Mouse (Mus musculus) heart, embryonic 16.5 days (tissue): Measurements from ENCODE around the gene Erfe. TPM values are rescaled to one million over a fixed set of nuclear protein-coding genes. Genes with fewer than 3 reads are reported as not detected.
A peak's percentile ranks its signal among the peaks of the same experiment; 100 is the strongest.

Experiments
- ATAC-seq: fragments of 200-750 bp; cut with Nextera tagmentation; replicated peaks from 2 replicates; pipeline ENCODE4 v1.8.0; 2017; ENCODE audit warnings: moderate number of reproducible peaks; ENCODE audit not compliant: insufficient read depth, low FRiP score; ENCODE audit errors: extremely low read depth
- H3K27ac ChIP-seq: fragments of 300-500 bp; sonication (generic); 2 replicates; pipeline ENCODE4 v1.5.1; 2014; ENCODE audit warnings: mild to moderate bottlenecking, low read length, control low read depth, moderate library complexity
- H3K27me3 ChIP-seq: fragments of 300-500 bp; sonication (generic); 2 replicates; pipeline ENCODE4 v1.6.1; 2014; ENCODE audit warnings: low read length, mixed read lengths; ENCODE audit not compliant: control insufficient read depth, insufficient read depth
- H3K36me3 ChIP-seq: fragments of 300-500 bp; sonication (generic); 2 replicates; pipeline ENCODE4 v1.6.1; 2014; ENCODE audit not compliant: control insufficient read depth, insufficient read depth
- H3K4me1 ChIP-seq: fragments of 300-500 bp; sonication (generic); 2 replicates; pipeline ENCODE4 v1.6.1; 2014; ENCODE audit warnings: low read length, mixed read lengths; ENCODE audit not compliant: control insufficient read depth, insufficient read depth
- H3K4me2 ChIP-seq: fragments of 300-500 bp; sonication (generic); 2 replicates; pipeline ENCODE4 v1.6.1; 2014; ENCODE audit warnings: low read depth, mild to moderate bottlenecking, control low read depth, low read length
- H3K4me3 ChIP-seq: fragments of 300-500 bp; sonication (generic); 2 replicates; pipeline ENCODE4 v1.5.1; 2014; ENCODE audit warnings: mild to moderate bottlenecking, control low read depth, low read length
- H3K9ac ChIP-seq: fragments of 300-500 bp; sonication (generic); 2 replicates; pipeline ENCODE4 v1.6.1; 2014; ENCODE audit warnings: low read length, control low read depth
- H3K9me3 ChIP-seq: fragments of 300-500 bp; sonication (generic); replicated peaks from 2 replicates; pipeline ENCODE4 v1.6.1; 2016; ENCODE audit warnings: low read length; ENCODE audit not compliant: control insufficient read depth
- WGBS: fragments of 180-500 bp; shearing (Covaris S2); extraction: QIAGEN DNeasy Blood & Tissue Kit; methylation state at CpG from one replicate; pipeline ENCODE4 v1.1.7; 2014; 5-methylcytosine and 5-hydroxymethylcytosine counted together
- polyA plus RNA-seq: library from polyadenylated mRNA; unstranded; fragments of >200 nt; fragmentation: Nextera tagmentation; extraction: Ambion mirVana; gene quantifications from 2 replicates; pipeline ENCODE4 v1.2.1, GENCODE M21; 2015

Gene Erfe
- polyA plus RNA-seq, 1 experiment from 2014 or later = 1.3 TPM

- H3K27ac ChIP-seq = no peak overlapping the region
- peaks cover 12% of the 10 kb centered on the region; the same call in 1 of the 2 replicates for H3K4me1 ChIP-seq
- no peak overlapping the region for H3K9ac ChIP-seq
- peaks cover 41% of the 10 kb centered on the region for H3K27me3 ChIP-seq
- H3K4me3 ChIP-seq = no peak overlapping the region
- no peaks in the 10 kb centered on the region for H3K36me3 ChIP-seq
- H3K4me2 ChIP-seq = no peak overlapping the region
- WGBS = 72% methylated on average over 3 of the region's 3 CpGs
- ATAC-seq = no peak
- no peaks in the 10 kb centered on the region for H3K9me3 ChIP-seq
Observed at GRCm38 (mm10) chr1:91344001-91344400, 22.2 kb upstream of the Erfe start.

- no peaks in the 10 kb centered on the region for H3K9me3 ChIP-seq
- ATAC-seq = peak; percentile 12; the same call in 1 of the 2 replicates
- H3K4me2 ChIP-seq = peak overlapping the region; percentile 61
- peak overlapping the region; percentile 38 for H3K4me3 ChIP-seq
- peaks cover 39% of the 10 kb centered on the region for H3K27me3 ChIP-seq
- H3K27ac ChIP-seq = no peak overlapping the region
- 3% methylated on average over 68 of the region's 68 CpGs for WGBS
- H3K36me3 ChIP-seq = no peaks in the 10 kb centered on the region
- 0 out of 2 replicates have a peak overlapping the region, but pooled peaks have one; percentile 39 for H3K9ac ChIP-seq
- H3K4me1 ChIP-seq = peaks cover 16% of the 10 kb centered on the region
Observed at GRCm38 (mm10) chr1:91344921-91345685, 21.1 kb upstream of the Erfe start.

DNA sequence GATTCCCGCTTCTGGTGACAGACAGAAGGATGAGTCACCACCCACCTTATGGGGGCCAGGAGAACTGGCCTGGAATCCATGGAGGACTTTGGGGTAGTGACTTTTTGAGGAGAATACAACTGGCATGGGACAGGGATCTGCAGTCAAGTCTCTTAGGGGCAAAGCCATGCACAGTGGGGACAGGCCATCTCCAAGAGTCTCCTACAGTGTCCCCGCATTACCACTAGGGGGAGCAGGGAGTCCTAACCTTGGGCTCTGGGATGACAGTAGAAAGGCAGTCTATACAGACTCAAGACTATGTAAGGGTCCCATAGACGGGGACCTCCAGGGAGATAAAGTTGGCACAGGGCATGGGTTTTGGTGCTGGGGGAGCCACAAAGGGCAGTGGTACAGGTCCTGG is 19.3 kb upstream of the Erfe start:
- Histone ChIP-seq H3K4me3 (no peak overlapping the region), H3K27ac (no peak overlapping the region), H3K4me1 (peaks cover 22% of the 10 kb centered on the region), H3K27me3 (peaks cover 37% of the 10 kb centered on the region), H3K4me2 (no peak overlapping the region), H3K9me3 (no peaks in the 10 kb centered on the region), H3K9ac (no peak overlapping the region), H3K36me3 (no peaks in the 10 kb centered on the region)
- ATAC-seq = peak; percentile 39; the same call in 1 of the 2 replicates
- WGBS = 36% methylated on average over 3 of the region's 3 CpGs

DNA sequence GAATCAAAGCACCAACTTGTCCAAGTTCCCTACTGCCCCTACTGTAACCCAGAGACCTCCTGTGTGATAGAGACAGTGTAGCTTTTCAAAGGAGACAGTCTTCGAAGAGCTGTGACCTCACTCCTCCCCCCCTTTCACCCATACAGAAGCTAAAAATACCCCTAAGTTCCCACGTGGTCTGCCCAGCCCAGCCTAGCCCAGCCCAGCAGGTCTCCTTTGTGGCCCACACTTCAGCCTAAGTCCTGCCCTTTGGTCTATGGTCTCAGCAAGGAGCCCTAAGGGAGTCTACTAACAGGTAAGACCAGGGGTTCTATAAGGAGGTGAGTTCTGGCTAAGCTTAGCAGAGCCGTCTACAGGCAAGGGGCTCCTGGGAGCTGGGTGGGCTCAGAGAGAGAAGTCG is 15.4 kb upstream of the Erfe start, which contains the start of gene Klhl30:
Klhl30 (plus strand) TSS at position 176 of the 400 bp plus-strand sequence.
- H3K4me3 ChIP-seq = peak within 1 kb of the TSS; percentile 53
- ATAC-seq = peak; percentile 92
- H3K27me3 ChIP-seq = peaks cover 9% of the 10 kb centered on the region
- H3K4me1 ChIP-seq = peaks cover 25% of the 10 kb centered on the region
- H3K36me3 ChIP-seq = peaks cover 5% of the 10 kb centered on the region; the same call in 1 of the 2 replicates
- WGBS = 15% methylated on average over 4 of the region's 4 CpGs
- peak within 1 kb of the TSS; percentile 72 for H3K9ac ChIP-seq
- H3K27ac ChIP-seq = peak within 1 kb of the TSS; percentile 92
- H3K4me2 ChIP-seq = peak within 1 kb of the TSS; percentile 67
- H3K9me3 ChIP-seq = no peaks in the 10 kb centered on the region

GRCm38 (mm10) chr1:91351249-91351648 is 15.0 kb upstream of the Erfe start:
- H3K9me3 ChIP-seq = no peaks in the 10 kb centered on the region
- H3K36me3 ChIP-seq = peaks cover 5% of the 10 kb centered on the region; the same call in 1 of the 2 replicates
- peak overlapping the region; percentile 67 for H3K4me2 ChIP-seq
- peak overlapping the region; percentile 53 for H3K4me3 ChIP-seq
- H3K9ac ChIP-seq = peak overlapping the region; percentile 72
- H3K4me1 ChIP-seq = peaks cover 25% of the 10 kb centered on the region
- peak overlapping the region; percentile 92 for H3K27ac ChIP-seq
- H3K27me3 ChIP-seq = peaks cover 5% of the 10 kb centered on the region
- WGBS = 39% methylated on average over 3 of the region's 3 CpGs
- ATAC-seq = peak; percentile 59

- Histone ChIP-seq H3K9me3 (no peaks in the 10 kb centered on the region), H3K4me1 (peaks cover 25% of the 10 kb centered on the region), H3K4me3 (peak overlapping the region; percentile 53), H3K27me3 (no peaks in the 10 kb centered on the region), H3K36me3 (peaks cover 12% of the 10 kb centered on the region), H3K9ac (no peak overlapping the region), H3K4me2 (peak overlapping the region; percentile 67), H3K27ac (no peak overlapping the region)
- no peak for ATAC-seq
- 82% methylated on average over 2 of the region's 2 CpGs for WGBS
Observed at GRCm38 (mm10) chr1:91352277-91352676, 14.0 kb upstream of the Erfe start.

- H3K4me1 ChIP-seq = peaks cover 15% of the 10 kb centered on the region
- H3K4me2 ChIP-seq = no peak overlapping the region
- no peak overlapping the region for H3K9ac ChIP-seq
- H3K4me3 ChIP-seq = no peak overlapping the region
- no peaks in the 10 kb centered on the region for H3K9me3 ChIP-seq
- H3K27me3 ChIP-seq = no peaks in the 10 kb centered on the region
- no peak overlapping the region for H3K27ac ChIP-seq
- no peak for ATAC-seq
- peaks cover 25% of the 10 kb centered on the region for H3K36me3 ChIP-seq
- 72% methylated on average over 11 of the region's 11 CpGs for WGBS
Observed at GRCm38 (mm10) chr1:91356105-91356504, 10.1 kb upstream of the Erfe start.

- WGBS = 84% methylated on average over 5 of the region's 5 CpGs
- Histone ChIP-seq H3K4me1 (peaks cover 4% of the 10 kb centered on the region; the same call in 1 of the 2 replicates), H3K4me2 (no peak overlapping the region), H3K27ac (no peak overlapping the region), H3K9ac (no peak overlapping the region), H3K36me3 (peaks cover 29% of the 10 kb centered on the region), H3K4me3 (no peak overlapping the region), H3K9me3 (peaks cover 10% of the 10 kb centered on the region), H3K27me3 (no peaks in the 10 kb centered on the region)
- no peak for ATAC-seq
Observed at GRCm38 (mm10) chr1:91362113-91362512, 4.1 kb upstream of the Erfe start.
